Mouse (Mus musculus): ENCODE measurements at regions not wholly inside any gene's neighbourhood (a gene's known extent, or its start where the extent isn't known, plus 50 kb on each side); places are given as distances from the start of the nearest gene placed in this dataset.
"Not testable (repeated sequence)": the region's sequence is repeated elsewhere in the genome, so short reads cannot be mapped to it uniquely, and the experiment has no call there.

DNA sequence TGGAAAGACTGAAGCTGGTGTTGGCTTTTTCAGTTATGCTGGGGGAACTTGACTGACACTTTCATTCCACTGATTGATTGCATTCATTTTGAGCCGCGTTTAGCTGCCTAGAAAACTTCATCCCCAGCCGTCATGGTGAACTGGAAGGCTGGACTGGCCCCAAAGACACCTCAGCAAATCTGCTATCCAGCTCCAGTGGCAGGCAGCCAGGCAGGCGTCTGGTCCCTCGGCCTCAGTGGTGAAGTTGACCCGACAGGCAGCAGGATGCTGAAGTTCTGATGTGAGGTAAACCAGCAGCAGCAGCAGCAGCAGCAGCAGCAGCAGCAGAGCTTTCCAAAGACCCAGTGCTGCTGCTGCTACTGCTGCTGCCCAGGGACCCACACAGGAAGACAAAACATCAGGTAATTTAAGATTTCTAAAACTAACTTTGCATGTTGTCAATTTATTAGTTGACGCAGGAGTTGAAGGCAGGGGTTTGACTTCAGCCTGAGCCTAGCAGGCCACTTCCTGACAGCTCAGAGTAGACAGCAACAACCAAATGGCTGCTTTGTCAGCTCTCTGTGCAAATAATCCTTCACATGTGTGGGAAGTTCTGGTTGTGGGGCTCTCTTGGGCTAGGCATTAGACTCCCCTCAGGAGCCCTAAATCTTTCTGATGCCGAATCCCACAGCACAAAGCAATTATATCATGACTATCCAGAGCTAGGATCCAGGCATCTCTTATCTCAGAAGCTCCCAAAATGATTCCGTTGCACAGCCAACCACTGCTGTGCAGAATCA is 200.4 kb upstream of the Nhs start:
- DNase-seq (ENCODE audit: low read depth, low spot score): no peak

DNA sequence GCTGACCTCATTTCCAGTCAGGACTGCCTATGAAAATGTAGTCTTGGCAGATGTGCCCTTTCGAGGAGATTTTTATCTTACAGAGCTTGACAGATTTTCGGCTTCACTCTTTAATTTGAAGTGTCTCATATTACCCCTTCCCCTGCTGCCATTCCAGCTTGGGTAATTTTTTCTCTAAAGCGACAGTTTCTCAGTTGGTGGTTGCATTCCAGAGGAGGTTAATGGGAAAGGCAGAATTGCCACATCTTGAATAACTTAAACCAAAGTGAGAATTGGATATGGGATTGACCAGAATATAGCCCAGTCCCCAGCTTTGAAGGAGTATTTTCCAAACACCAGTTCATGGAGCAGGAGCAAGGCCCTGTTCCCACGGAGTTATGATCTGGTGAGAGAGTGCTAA is 188.8 kb upstream of the Nhs start:
- no peak for DNase-seq (ENCODE audit: low read depth, low spot score)

DNA sequence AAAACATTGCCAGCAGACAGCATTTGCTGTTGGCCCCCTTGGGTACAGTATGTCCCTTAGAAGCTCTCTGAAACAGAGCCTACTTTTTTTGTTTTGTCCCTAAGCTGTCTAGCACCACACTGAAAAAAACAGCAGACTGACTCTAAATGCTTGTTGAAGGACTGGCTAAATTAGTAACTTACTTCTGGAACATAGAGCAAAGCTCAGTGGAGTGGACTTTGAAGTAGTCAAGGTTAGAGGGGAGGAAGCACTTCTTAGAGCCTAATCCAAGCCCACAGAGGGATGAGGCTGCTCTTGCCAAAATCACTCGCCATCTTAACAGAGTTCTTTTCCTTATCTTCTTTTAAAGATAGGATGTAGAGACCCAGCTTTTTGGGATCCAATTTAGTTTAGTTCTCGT is 188.4 kb upstream of the Nhs start:
- no peak for DNase-seq (ENCODE audit: low read depth, low spot score)

DNA sequence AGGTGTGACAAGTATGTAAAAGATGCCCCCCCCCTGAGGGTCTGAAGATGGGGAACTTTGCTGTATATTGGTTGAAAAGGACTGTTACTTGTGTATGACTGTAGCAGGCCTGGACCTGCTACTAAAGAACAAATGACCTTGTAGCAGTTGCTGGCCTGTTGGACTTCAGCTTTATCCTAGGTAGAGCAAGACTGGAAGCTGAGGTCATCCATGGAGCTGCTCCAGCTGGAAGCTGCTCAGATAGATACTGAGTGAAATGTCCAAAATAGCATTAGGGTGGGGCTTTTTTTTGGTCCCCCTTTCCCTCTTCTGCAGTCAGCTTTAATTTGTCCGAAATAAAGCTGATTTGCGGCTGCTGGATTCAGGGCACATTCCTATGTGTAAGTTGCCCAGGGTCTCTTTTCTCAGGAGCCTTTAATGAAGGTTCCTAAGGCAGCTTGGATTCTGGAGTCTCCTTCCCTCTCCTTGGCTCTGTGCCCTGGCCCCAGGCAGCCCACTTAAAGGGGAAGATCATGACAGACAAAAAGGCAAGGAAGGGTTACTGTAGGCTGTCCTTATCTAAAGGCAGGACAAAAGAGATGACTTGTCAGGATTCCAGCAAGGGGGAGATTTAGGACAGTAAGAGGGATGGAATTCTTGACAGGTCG is 186.1 kb upstream of the Nhs start:
- no peak for DNase-seq (ENCODE audit: low read depth, low spot score)

DNA sequence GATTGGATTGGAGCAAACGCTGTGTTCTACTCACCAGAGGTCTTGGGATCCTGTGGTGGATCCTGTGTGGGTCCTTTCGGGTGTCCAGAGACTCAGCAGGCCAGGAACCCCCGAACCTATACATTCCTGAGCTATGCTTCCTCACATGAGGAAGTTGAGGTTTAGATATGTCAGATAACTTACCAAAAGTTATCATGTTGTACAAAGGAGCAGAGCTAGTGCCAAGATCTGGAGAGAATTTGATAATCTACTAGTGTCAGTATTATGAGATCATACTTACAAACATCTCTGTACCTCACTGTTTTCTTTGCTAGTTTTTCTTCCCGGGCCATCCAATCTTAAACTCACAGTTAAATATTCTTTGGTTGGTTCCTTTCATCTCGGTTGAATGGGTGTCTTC is 172.6 kb upstream of the Nhs start:
- DNase-seq (ENCODE audit: low read depth, low spot score): no peak

DNA sequence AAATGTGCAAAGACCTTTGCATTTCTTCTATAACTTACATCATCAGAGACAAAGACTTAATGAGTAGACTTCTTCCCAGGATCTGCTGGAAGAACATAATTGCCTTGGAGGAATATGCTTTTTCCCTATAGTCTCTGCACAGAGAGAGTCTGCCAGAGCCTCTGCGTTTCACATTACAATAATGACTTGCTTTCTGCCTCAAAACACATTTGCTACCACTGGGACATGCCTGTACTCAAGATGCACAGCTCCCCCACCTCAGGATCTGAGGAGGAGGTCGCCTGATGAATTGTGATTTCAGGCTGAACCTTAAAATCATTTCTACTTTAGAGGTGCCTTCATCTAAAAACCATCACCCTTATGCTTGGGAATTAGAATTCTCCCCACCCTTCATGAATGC is 148.1 kb upstream of the Nhs start:
- DNase-seq (ENCODE audit: low read depth, low spot score): no peak

DNA sequence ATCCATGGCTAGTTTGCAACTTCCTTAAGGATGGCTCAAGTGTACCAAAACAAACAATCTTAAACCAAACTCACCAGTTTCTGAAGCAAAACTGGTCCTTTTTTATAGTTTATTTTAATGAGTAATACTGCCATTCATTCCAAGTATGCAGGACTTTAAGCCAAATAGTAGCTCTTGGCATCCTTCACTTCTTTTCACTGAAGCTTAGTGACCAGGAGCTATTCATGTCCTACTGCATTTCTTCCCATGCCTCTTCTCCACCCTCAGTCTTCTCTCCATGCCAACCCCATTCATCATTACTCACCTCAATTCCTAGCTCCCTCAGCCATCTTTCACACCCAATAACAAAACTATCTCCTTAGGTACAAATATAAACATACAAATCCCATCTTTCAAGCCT is 144.6 kb upstream of the Nhs start:
- DNase-seq (ENCODE audit: low read depth, low spot score): no peak

DNA sequence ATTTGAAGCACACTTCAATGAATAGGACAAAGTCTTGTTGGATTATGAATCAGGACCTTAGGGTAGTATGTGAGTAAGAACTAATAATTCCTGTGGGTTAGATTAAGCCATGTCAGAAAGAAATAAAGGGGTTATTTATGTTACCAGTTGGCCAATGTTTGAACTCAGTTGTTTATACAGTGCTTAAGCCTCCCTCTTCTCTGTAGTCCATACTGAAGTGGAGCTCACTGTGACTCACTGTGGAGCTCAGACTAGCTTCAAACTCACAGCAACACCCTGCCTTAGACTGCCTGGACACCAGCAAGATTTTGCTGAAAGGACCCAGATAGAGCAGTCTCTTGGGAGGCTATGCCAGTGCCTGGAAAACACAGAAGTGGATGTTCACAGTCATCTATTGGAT is 143.3 kb upstream of the Nhs start:
- DNase-seq (ENCODE audit: low read depth, low spot score): no peak

DNA sequence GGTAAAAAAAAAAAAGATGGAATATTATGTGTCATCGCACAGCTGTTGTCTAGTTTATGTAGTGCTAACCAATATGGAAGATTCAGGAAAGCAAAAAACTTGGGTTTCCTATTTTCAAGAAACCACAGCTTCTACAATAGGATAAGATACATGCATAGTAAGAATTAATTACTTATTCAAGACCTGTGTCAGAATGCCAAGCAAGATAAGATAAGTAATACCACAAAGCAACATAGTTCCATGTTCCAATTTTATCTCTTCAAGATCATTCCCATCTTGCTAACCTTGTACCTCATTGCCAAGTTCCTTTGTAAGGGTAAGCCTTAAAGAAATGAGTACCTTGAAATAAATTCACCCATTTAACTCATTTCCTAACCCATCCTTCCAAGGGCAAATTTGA is 131.7 kb upstream of the Nhs start:
- no peak for DNase-seq (ENCODE audit: low read depth, low spot score)

DNA sequence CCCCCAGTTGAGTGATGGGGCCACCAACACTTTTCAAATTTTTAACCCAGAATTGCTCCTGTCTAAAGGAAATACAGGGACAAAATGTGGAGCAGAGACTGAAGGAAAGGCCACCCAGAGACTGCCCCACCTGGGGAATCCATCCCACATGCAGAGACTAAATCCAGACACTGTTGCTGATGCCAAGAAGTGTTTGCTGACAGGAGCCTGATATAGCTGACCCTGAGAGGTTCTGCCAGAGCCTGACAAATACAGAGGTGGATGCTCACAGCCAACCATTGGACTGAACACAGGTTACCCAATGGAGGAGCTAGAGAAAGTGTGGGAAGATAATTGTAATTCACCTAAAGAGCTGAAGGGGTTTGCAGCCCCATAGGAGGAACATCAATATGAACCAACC is 126.6 kb upstream of the Nhs start:
- DNase-seq (ENCODE audit: low read depth, low spot score): not testable (repeated sequence)

DNA sequence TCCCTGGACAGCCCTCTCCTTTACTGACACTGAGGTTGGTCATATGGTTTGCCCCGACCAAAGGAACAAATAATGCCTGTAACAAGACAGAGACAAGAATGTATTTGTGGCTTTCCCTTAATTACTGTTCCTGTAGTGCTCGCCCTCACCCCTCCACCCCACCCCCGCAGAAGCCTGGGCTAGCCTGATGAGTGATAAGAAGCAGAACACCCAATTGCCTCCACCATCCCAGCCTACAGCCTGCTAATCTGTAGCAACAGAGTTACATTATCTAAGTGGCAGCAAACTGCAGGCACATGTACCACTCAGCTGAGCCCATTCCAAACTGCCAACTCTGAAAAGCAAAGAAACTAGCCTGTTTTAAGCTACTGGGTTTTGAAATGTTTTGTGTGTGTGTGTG is 124.7 kb upstream of the Nhs start:
- no peak for DNase-seq (ENCODE audit: low read depth, low spot score)

DNA sequence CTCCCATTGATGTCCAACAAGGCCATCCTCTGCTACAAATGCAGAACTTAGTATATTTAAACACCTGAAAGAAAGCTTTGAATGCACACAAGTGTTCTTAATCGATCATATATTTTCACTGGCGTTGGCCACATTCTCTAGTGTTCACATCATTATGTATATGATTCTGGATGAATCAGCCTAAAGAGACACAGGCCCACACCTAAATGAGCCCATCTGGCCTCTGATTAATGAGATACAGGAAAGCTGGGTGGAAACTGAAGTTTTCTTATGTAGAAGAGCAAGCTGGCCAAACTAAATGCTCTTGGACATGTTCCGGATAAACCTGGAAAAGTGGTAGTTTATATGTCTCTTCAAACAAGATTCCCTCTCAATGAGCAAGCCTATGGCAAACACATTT is 123.2 kb upstream of the Nhs start:
- DNase-seq (ENCODE audit: low read depth, low spot score): no peak

DNA sequence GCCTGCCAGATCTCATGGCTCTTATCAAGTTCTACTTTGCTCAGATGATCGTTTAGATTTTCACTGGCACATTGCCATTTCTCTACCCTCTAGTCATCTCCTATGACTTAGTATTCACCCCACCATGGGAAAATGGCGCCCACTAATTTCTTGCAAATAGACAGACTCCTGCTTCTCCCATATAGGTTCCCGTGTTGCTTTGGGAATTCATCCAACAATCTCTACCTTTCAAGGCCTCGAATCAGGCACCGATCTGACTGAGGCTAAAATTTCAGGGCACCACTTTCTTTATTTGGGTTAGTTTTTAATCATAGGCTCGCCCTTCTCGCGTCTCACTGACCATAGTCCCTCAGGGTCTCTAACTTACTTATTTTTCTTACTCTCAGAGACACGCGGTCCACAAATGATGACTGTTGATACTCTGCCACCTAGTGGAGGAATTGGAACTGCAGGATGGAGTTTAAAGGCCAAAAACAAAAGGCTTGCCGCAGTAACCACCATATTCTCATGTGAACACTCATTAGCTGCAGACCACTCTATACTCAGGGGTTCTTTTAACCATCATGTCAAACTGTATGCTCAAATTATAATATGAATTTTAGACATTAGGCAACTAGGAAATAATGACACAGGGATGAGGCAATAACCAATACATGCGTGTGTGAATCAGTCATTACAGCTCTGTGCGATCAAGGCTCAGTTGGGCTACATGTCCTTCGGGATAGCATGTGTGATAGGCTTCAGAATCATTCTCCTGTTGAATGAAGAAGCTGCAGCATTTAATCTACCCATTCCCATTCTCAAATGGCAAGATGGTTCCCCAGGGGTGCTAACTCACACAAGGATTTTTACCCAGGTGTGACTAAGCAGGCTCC is 119.5 kb upstream of the Nhs start:
- peak; percentile 26 for DNase-seq (ENCODE audit: low read depth, low spot score)

DNA sequence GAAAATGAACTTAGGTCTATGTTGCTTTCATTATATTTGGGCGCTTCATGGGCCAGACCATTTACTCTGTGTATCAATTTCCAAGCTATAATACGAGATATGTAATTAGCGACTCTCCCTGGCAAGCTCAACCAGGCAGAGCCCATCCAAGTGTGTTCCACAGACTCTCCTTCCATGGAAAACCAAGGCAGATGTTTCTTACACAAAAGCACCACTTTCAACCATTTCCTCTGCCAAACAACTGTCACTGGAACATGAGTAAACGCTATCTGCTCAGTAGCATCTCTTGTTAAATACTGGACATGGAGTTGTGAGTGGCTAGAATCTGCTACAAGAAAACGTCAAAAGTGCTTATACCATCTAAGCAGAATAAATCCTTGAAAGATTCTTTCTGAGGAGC is 115.1 kb upstream of the Nhs start:
- no peak for DNase-seq (ENCODE audit: low read depth, low spot score)

DNA sequence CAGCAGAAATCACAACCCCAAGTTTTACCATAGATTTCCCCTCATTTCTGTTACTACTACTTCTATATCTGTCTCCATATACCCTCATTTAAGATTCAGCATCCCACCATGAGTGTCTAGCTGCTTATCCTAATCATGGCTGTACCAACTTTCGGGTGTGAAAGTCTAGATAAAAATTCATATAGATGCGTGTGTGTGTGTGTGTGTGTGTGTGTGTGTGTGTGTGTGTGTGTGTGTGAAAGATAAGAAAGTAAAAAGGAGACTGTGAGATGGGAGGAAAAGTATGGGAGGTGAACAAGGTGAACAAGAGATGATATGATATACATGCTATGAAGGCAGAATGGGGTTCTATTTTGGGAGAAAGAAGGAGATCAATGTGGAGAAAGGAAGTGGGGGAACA is 111.7 kb upstream of the Nhs start:
- no peak for DNase-seq (ENCODE audit: low read depth, low spot score)

DNA sequence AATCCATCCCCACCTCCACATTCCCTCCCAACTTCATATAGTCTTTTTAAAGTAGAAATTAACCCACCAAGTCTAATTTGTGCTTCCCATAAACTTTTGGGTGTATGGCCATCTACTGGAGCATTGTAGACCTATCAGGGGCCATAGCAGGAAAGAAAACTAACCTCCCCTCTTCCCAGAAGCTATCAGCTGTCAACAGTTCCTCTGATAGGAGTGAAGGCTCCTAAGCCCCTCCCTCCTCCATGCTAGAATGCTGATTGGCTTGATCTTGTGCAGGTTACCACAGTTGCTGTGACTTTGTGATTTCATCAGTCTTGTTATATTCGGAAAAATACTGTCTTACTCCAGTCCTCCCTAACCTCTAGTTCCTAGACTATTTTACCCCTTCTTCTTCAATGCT is 109.4 kb upstream of the Nhs start:
- no peak for DNase-seq (ENCODE audit: low read depth, low spot score)

DNA sequence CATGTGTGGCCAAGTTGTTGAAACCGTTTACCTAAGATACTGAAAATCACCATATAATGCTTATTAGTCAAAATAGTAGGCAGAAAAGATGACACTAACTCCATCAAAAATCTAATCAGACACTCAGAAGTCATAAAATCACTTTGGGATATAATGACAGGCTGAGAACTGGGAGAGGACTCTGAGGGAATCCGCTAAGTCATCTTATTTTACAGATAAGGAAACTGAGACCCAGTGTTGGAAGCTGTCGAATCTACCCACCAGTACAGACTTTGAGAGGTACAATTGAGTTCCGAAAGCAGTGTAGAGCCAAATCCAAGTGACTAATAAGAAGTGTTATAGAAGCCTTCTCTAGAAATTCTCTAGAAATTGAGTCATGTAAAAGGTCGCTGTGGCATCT is 108.6 kb upstream of the Nhs start:
- DNase-seq (ENCODE audit: low read depth, low spot score): no peak

DNA sequence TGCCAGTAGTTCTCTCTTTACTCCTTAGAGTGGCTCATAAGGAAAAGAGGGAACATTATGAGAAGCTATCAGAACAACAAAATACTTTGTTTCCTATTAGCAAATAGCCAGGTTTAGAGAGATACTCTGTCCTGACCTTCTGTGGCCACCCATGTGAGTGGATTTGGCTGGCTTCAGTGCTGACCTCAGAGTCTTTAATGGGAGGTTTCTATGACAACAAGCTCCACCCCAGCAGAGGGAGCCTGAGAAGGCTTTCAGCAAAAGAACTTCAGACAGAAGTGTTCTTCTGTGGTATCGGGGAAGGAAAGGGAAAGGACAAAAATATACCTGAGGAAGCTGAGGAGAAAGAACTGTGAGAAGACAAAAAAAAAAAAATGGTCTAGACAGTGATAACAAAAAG is 108.1 kb upstream of the Nhs start:
- no peak for DNase-seq (ENCODE audit: low read depth, low spot score)

DNA sequence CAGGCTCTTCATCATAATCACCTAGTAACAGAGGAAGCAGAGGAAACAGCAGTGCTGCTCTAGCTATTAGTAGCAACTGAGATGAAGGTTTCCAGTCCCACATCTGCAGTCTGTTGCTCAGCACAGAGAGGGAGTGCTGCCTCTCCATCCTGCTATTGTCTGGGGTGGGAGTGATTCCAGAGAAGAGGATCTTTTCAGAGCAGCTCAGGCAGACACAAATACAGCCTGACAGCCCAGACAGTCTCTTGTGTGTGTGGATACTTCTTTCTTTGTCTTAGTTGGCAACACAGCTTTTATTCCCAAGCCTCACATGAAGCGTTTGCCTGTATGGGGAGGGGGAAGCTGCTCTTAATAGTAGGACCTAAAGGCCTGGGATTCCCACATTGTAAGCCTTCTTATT is 107.2 kb upstream of the Nhs start:
- DNase-seq (ENCODE audit: low read depth, low spot score): no peak

DNA sequence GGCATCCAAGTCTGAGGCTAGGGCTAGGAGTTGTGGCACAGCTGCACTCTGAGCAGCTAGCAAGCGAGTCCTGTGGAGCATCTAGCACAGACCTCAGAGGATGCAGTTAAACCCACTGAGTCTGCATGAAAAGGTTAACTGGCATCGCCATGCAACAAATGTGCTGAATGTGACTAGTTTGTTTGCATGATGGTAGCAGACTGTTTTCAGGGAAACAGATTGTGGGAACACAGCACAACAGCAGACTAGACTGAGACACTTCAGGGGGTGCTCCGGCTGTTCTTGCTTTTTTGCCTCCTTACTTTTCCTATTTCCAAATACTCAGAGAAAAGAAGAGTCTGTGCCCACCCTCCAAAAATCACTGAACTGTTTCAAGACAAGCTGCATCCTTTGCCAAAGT is 97.9 kb upstream of the Nhs start:
- DNase-seq (ENCODE audit: low read depth, low spot score): no peak

DNA sequence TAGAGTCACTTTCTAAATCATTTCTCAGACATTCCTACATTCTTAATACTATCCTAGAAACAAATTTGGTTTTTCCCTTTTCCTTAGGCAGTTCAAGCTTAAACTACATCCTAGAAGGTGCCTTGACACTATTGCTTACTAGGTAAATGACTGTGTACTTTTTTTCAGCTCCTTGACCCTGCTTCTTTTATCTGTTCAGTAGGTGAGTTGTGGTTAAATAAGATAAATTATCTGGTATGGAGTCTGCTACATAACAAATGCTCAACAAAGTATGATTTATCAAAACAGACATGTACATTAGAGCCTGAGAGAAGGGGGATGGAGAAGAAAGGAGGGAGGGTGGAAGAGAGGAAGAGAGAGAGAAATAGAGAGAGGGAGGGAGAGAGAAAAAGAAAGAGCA is 96.3 kb upstream of the Nhs start:
- DNase-seq (ENCODE audit: low read depth, low spot score): no peak

DNA sequence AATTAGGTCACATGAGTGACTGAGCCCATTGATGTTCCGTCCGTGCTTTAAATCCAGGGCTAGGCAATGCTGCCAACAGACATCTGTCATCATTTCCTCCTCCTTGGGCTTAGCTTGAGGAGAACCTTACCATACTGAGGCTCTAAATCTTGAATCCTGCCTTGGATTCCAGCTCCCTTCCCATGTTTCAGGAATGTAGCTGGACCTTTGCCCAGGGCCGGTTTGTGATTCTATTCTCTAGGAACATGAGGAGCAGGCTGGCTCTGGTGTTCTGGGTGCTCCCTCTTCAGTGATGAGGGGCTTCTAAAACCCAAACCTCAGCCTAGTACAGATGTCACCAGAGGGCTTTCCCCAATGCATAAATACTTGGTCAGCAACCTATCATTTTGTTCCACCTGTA is 81.8 kb upstream of the Nhs start:
- DNase-seq (ENCODE audit: low read depth, low spot score): no peak

DNA sequence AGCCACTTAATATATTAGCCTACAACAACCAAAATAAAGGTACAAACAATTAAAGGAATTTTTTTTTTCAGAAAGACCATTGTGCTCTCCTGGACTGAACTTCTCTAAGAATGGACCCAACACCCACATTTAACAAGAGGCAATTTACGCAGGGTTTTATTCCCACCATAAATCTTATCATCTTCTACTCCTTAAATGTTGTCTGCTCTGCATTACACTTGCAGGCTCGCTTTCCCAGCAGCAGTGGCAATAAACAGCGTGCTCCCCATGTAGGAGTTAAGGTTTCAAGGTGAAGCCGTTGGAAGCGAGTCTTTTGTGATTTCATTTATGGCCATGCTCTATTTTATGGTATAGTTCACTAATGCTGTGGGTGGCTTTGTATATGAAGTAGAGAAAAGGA is 76.0 kb upstream of the Nhs start:
- DNase-seq (ENCODE audit: low read depth, low spot score): no peak
